ENCODE assay signal across 7 mouse cellular contexts in the genomic region with DNA sequence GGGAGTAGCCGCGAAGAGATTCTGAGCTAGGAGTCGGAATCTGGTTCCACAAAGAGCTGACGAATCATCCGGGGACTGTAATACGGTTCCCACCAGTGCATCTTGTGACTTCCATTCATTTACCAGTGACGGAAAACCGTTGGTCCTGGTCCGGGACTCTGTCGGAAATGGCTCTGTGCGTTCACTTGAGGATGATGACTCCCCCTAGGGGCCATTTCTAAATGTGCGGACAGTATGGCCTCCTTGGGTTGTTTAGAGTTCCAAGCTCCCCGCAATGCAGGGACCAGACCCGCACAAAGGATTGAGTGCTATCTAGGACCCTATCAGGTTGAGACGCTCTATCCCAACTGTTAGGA. TPM values are rescaled to one million over a fixed set of nuclear protein-coding genes. Genes with fewer than 3 reads are reported as not detected.
DNase-seq lines count a peak whose midpoint lies in the region; ATAC-seq lines count a peak whose summit lies in the region.

Gene Arl2 (minus strand): TSS at position 155 of the 356 bp plus-strand sequence.

- intact Hi-C loops in left cerebral cortex, postnatal 10 days (cut with DNase I), result loop anchor here (2.0 to 5.0 kb wide), 2 partner anchors 76 to 93 kb away; partner anchors contain the start of gene Ppp2r5b

- peak; percentile 63 for ATAC-seq in inflammation-experienced regulatory T-cells, adult 6 months
- ATAC-seq in megakaryocyte progenitor cell, adult 5-6 weeks (replicated peaks; ENCODE audit: poor library complexity), result peak; percentile 78

- DNase-seq in adrenal gland, adult 2 months, result peak; percentile 83
- peak; percentile 93 for DNase-seq in embryo, embryonic 10 days (ENCODE audit: low spot score)
- DNase-seq in gastrocnemius, postnatal 10 days, result peak; percentile 66
- peak; percentile 86 to 87 for DNase-seq in left cerebral cortex, postnatal 10 days (ENCODE audit: extremely low spot score in 1 of 2, low spot score in 2 of 2)
- peak; percentile 76 to 79 for DNase-seq in right cerebral cortex, postnatal 36 days (ENCODE audit: low spot score in 2 of 2)

RNA-seq across cellular contexts. Expression of gene Arl2, which starts in this region (rescaled TPM):
- total RNA-seq in adrenal gland, adult 2 months (2021), result 10 to 100 TPM; 84.1 to 96.5 TPM
- polyA plus RNA-seq in adrenal gland, adult 2 months (2012; rRNA removed), result 313 and 329 TPM in 2 replicates
- 10 to 100 TPM; 56.4 to 65.4 TPM for total RNA-seq in gastrocnemius, postnatal 10 days (2021)
- 10 to 100 TPM; 14.3 to 31.0 (median 21.9) TPM for polyA plus RNA-seq in inflammation-experienced regulatory T-cells, adult 6 months (2017; shearing (Covaris generic))
- total RNA-seq in left cerebral cortex, postnatal 10 days (2021), result 10 to 100 TPM; 58.2 to 59.9 TPM
- 29.2 and 37.4 TPM in 2 replicates for total RNA-seq in megakaryocyte progenitor cell, adult 5-6 weeks (2015)
- 33.6 and 37.0 TPM in 2 replicates for total RNA-seq in megakaryocyte progenitor cell, adult 5-6 weeks (2017)

Comparison
In these comparisons a context has a peak if more than half of its experiments do, and no peak if none do; other contexts are left out.
1. Peak in every context shown above with its lines: DNase-seq and ATAC-seq.